Mouse (Mus musculus) stomach, embryonic 15.5 days (tissue): ENCODE measurements around the gene 1700011L22Rik. TPM values are rescaled to one million over a fixed set of nuclear protein-coding genes. Genes with fewer than 3 reads are reported as not detected.
A peak's percentile ranks its signal among the peaks of the same experiment; 100 is the strongest.

Source experiments
- ATAC-seq: fragments of 200-750 bp; cut with Nextera tagmentation; 2 replicates; pipeline ENCODE4 v1.8.0; 2017; ENCODE audit warnings: low read depth, moderate number of reproducible peaks, moderate TSS enrichment; ENCODE audit not compliant: insufficient read depth, low FRiP score
- H3K27ac ChIP-seq: fragments of 300-500 bp; sonication (generic); 2 replicates; pipeline ENCODE4 v1.5.1; 2015; ENCODE audit warnings: mild to moderate bottlenecking, inconsistent platforms
- H3K27me3 ChIP-seq: fragments of 300-500 bp; sonication (generic); replicated peaks from 2 replicates; pipeline ENCODE4 v1.6.1; 2015; ENCODE audit warnings: inconsistent platforms
- H3K36me3 ChIP-seq: fragments of 300-500 bp; sonication (generic); 2 replicates; pipeline ENCODE4 v1.6.1; 2015; ENCODE audit warnings: inconsistent platforms
- H3K4me1 ChIP-seq: fragments of 300-500 bp; sonication (generic); 2 replicates; pipeline ENCODE4 v1.6.1; 2015; ENCODE audit warnings: inconsistent platforms
- H3K4me2 ChIP-seq: fragments of 300-500 bp; sonication (generic); 2 replicates; pipeline ENCODE4 v1.6.1; 2015; ENCODE audit warnings: mild to moderate bottlenecking, inconsistent platforms
- H3K4me3 ChIP-seq: fragments of 300-500 bp; sonication (generic); replicated peaks from 2 replicates; pipeline ENCODE4 v1.5.1; 2015; ENCODE audit warnings: inconsistent platforms
- H3K9ac ChIP-seq: fragments of 300-500 bp; sonication (generic); 2 replicates; pipeline ENCODE4 v1.6.1; 2015; ENCODE audit warnings: inconsistent platforms
- H3K9me3 ChIP-seq: fragments of 300-500 bp; sonication (generic); 2 replicates; pipeline ENCODE4 v1.6.1; 2016; ENCODE audit warnings: inconsistent platforms
- WGBS: fragments of 180-500 bp; shearing (Covaris S2); methylation state at CpG from one replicate; pipeline ENCODE4 v1.1.7; 2015; 5-methylcytosine and 5-hydroxymethylcytosine counted together
- polyA plus RNA-seq: library from polyadenylated mRNA; unstranded; fragments of >200 nt; fragmentation: Nextera tagmentation; extraction: Ambion mirVana; gene quantifications from 2 replicates; pipeline ENCODE4 v1.2.1, GENCODE M21; 2015

The 1700011L22Rik gene
- polyA plus RNA-seq, 1 experiment from 2014 or later = not detected

DNA sequence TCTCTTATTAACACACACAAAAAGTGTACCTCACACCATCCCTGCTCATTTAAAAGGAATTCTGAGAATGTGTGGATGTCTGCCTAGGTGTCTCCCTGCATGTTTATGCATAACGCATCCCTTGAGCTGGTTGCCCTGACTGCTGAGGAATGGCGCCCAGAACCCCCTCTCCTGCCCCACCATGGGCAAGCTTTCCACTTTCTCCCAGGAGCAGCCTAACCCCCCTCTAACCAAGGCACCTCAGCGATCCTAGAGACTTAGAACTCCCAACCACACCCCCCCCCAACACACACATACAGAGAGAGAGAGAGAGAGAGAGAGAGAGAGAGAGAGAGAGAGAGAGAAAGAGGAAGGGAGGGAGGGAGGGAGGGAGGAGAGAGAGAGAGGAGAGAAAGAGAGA lies 40.2 kb downstream of the 1700011L22Rik start:
- Histone ChIP-seq H3K27ac (no peak overlapping the region), H3K4me2 (no peak overlapping the region)

GRCm38 (mm10) chr8:79206895-79207294 lies 41.5 kb downstream of the 1700011L22Rik start:
- H3K4me1 ChIP-seq = peaks cover 11% of the 10 kb centered on the region
- no peak for ATAC-seq
- H3K36me3 ChIP-seq = no peaks in the 10 kb centered on the region
- H3K27me3 ChIP-seq = no peaks in the 10 kb centered on the region
- no peak overlapping the region for H3K4me2 ChIP-seq
- H3K4me3 ChIP-seq = no peak overlapping the region
- 52% methylated on average over 4 of the region's 4 CpGs for WGBS
- H3K27ac ChIP-seq = peak overlapping the region; percentile 16; the same call in 1 of the 2 replicates
- no peak overlapping the region for H3K9ac ChIP-seq
- no peaks in the 10 kb centered on the region for H3K9me3 ChIP-seq

More for the DNA sequence above, 40.2 kb downstream of the 1700011L22Rik start:
- Histone ChIP-seq H3K4me1 (peaks cover 11% of the 10 kb centered on the region), H3K27me3 (no peaks in the 10 kb centered on the region), H3K36me3 (no peaks in the 10 kb centered on the region), H3K4me3 (no peak overlapping the region), H3K9ac (no peak overlapping the region), H3K9me3 (no peaks in the 10 kb centered on the region)
- ATAC-seq = no peak
- 50% methylated on average over 3 of the region's 3 CpGs for WGBS

DNA sequence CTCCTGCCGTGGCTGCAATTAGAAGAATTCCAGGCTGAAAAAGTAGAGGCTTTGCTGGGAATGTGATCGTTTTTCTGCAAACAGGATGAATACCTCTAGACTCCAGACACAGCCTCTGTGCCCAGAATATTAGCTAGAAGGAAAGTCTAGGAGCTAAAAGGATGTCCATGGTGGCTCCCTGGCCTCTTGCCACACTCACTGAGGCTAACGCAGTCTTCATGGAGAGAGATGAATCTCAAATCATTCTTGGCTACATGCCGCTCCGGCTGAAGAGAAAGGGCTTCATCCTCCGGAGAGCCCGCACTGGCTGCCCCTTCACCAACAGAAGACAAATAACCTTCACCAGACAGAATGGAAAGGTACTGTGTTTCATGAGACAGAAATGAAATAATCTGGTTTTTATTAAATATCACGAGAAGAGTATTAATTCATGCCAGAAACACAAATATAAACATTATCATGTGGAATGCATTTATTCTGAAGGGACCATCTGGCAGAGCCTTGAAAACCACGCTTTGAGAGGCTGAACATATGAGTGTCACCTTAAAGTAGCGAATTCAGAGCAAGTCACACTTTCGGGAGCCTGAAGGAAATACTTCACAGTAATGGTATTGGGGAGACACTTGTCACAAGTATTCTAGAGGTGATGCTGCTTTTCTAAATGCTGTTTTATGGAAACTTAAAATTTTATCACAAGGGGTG lies 46.8 kb downstream of the 1700011L22Rik start:
- no peak for ATAC-seq
- H3K9ac ChIP-seq = no peak overlapping the region
- WGBS = 59% methylated on average over 11 of the region's 11 CpGs

GRCm38 (mm10) chr8:79198675-79199074 lies 49.7 kb downstream of the 1700011L22Rik start:
- Histone ChIP-seq H3K27me3 (no peaks in the 10 kb centered on the region), H3K4me2 (no peak overlapping the region), H3K4me3 (no peak overlapping the region), H3K27ac (no peak overlapping the region), H3K36me3 (no peaks in the 10 kb centered on the region), H3K9ac (no peak overlapping the region), H3K4me1 (no peaks in the 10 kb centered on the region), H3K9me3 (no peaks in the 10 kb centered on the region)
- ATAC-seq = no peak
- 73% methylated on average over 3 of the region's 3 CpGs for WGBS

More for the DNA sequence above, 46.8 kb downstream of the 1700011L22Rik start:
- no peaks in the 10 kb centered on the region for H3K36me3 ChIP-seq
- H3K4me2 ChIP-seq = no peak overlapping the region
- H3K9me3 ChIP-seq = no peaks in the 10 kb centered on the region
- no peaks in the 10 kb centered on the region for H3K27me3 ChIP-seq
- H3K4me3 ChIP-seq = no peak overlapping the region
- no peaks in the 10 kb centered on the region for H3K4me1 ChIP-seq
- no peak overlapping the region; the same call in 1 of the 2 replicates for H3K27ac ChIP-seq

DNA sequence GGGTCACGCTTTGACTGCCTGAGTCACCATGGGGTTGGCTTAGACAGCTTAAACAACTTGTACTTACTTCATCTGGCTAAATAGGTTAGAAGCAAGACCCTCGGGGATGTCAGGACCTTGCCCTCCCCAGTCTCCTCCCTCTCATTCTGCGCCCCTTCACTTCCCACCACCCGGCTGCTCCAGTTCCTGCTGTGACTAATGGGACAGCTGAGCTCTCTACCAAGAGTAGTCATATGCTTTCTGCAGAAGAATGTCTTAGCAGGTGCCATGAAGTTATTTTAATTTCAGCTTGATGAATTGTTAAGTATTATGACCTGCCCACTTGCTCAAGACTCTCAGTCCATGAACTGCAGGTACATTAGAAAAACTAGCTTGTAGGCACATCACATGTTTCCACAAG lies 51.9 kb downstream of the 1700011L22Rik start:
- no peak overlapping the region for H3K4me2 ChIP-seq
- H3K36me3 ChIP-seq = no peaks in the 10 kb centered on the region
- H3K4me3 ChIP-seq = no peak overlapping the region
- H3K4me1 ChIP-seq = no peaks in the 10 kb centered on the region
- ATAC-seq = no peak
- no peak overlapping the region for H3K9ac ChIP-seq
- 73% methylated on average over 4 of the region's 4 CpGs for WGBS
- H3K9me3 ChIP-seq = no peaks in the 10 kb centered on the region
- no peak overlapping the region for H3K27ac ChIP-seq
- no peaks in the 10 kb centered on the region for H3K27me3 ChIP-seq

GRCm38 (mm10) chr8:79190071-79190470 lies 58.3 kb downstream of the 1700011L22Rik start:
- H3K4me1 ChIP-seq = no peaks in the 10 kb centered on the region
- WGBS = 90% methylated on average over 10 of the region's 10 CpGs
- H3K27ac ChIP-seq = no peak overlapping the region
- H3K4me2 ChIP-seq = no peak overlapping the region
- no peak overlapping the region for H3K9ac ChIP-seq
- H3K36me3 ChIP-seq = peaks cover 18% of the 10 kb centered on the region
- no peak overlapping the region for H3K4me3 ChIP-seq
- no peaks in the 10 kb centered on the region for H3K9me3 ChIP-seq
- no peak for ATAC-seq
- H3K27me3 ChIP-seq = no peaks in the 10 kb centered on the region

DNA sequence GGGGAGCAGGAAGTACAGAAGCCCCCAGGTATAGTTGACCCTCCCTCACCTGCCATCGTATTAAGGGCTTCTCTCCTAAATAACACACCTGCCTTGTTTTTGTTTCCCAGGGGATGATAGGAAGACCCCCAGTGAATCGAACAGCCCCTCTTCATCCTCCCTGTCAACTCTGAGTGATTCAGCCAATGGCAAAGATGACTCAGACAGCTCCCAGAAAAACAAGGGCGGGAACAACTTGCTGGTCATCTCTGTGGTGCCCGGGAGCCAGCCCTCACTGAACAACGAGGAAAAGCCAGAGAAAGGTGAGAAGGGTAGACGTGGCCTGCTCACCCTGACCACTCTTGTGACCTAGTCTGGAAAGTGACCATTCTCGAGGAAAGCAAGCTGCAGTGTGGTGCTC lies 62.9 kb downstream of the 1700011L22Rik start:
- Histone ChIP-seq H3K4me2 (no peak overlapping the region), H3K9me3 (no peaks in the 10 kb centered on the region), H3K4me1 (no peaks in the 10 kb centered on the region), H3K27me3 (no peaks in the 10 kb centered on the region), H3K9ac (no peak overlapping the region), H3K36me3 (peaks cover 24% of the 10 kb centered on the region), H3K4me3 (no peak overlapping the region), H3K27ac (no peak overlapping the region)
- 75% methylated on average over 7 of the region's 7 CpGs for WGBS
- ATAC-seq = no peak

DNA sequence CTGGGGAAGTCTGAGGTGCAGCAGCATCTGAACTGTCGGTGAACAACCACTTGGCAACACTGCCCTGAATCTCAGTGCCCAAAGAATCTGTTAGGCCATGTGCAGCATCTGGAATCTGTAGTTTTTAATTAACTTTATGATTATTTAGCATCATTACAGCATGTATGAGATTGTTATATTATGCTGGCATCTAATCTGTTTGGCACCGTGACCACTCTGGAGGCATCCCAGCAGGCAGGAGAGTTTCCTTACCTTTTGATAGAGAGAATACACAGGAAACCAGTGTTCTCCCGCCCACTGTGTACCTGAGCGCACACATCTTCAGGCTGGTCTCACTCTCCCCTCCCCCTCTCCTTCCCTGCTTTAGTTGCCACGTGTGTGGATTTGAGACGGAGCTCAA lies 68.7 kb downstream of the 1700011L22Rik start:
- no peak for ATAC-seq
- Histone ChIP-seq H3K27ac (no peak overlapping the region), H3K27me3 (no peaks in the 10 kb centered on the region), H3K9me3 (no peaks in the 10 kb centered on the region), H3K9ac (no peak overlapping the region), H3K36me3 (peaks cover 16% of the 10 kb centered on the region), H3K4me1 (no peaks in the 10 kb centered on the region), H3K4me3 (no peak overlapping the region), H3K4me2 (no peak overlapping the region)
- whole genome bisulfite sequencing = 91% methylated on average over 6 of the region's 6 CpGs

DNA sequence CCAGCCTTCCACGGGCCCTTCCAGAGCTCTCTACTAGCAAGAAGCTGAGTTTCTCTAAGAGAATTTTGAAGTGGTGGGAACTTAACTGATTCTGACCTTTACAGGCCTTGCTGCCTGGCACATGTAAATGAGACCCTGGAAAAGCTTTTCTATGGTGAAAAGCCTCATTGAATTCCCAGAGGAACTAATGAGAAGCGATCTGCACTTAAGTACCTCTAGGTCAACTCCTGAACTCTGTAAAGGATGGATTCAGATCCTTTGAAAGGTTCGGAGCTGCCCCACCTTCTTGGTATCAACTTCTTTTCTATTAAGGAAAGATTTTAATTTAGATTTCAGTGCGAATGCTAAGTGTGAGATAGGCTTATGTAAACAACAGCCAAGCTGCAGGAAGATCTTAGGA lies 72.4 kb downstream of the 1700011L22Rik start:
- Histone ChIP-seq H3K4me1 (no peaks in the 10 kb centered on the region), H3K27ac (no peak overlapping the region), H3K9me3 (no peaks in the 10 kb centered on the region), H3K4me3 (no peak overlapping the region), H3K9ac (no peak overlapping the region), H3K4me2 (no peak overlapping the region), H3K36me3 (peaks cover 6% of the 10 kb centered on the region; the same call in 1 of the 2 replicates), H3K27me3 (no peaks in the 10 kb centered on the region)
- ATAC-seq = no peak
- 56% methylated on average over 4 of the region's 4 CpGs for WGBS

- Histone ChIP-seq H3K4me3 (no peak overlapping the region), H3K36me3 (no peaks in the 10 kb centered on the region), H3K9me3 (no peaks in the 10 kb centered on the region), H3K9ac (no peak overlapping the region), H3K4me1 (no peaks in the 10 kb centered on the region), H3K27ac (no peak overlapping the region), H3K4me2 (no peak overlapping the region), H3K27me3 (no peaks in the 10 kb centered on the region)
- no peak for ATAC-seq
- 64% methylated on average over 4 of the region's 4 CpGs for WGBS
Measured at GRCm38 (mm10) chr8:79173606-79174005, 74.8 kb downstream of the 1700011L22Rik start.

DNA sequence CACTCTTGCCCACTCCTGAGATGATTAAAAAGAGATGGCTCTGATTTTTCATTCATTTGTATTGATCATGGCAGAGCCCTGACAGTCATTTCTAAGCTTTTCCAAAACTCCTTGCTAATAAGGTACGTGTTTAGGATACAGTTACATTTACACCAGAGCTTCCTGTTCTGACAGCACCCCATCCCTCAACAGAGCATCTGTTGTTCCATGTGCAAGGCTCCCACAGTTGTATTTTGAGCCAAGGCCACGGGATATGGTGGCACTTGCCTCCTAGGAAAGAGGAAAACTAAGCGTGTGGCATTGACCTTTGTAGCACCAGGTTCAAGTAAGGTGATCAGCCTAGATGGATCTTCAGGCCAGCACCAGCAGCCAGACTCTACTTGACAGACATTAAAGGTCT lies 83.1 kb downstream of the 1700011L22Rik start:
- H3K9me3 ChIP-seq = no peaks in the 10 kb centered on the region
- no peak overlapping the region for H3K27ac ChIP-seq
- peaks cover 5% of the 10 kb centered on the region; the same call in 1 of the 2 replicates for H3K4me1 ChIP-seq
- H3K9ac ChIP-seq = no peak overlapping the region
- no peak overlapping the region for H3K4me3 ChIP-seq
- ATAC-seq = no peak
- no peaks in the 10 kb centered on the region for H3K27me3 ChIP-seq
- no peak overlapping the region for H3K4me2 ChIP-seq
- no peaks in the 10 kb centered on the region for H3K36me3 ChIP-seq
- WGBS = 75% methylated on average over 3 of the region's 3 CpGs

GRCm38 (mm10) chr8:79164336-79164735 lies 84.0 kb downstream of the 1700011L22Rik start:
- Histone ChIP-seq H3K36me3 (no peaks in the 10 kb centered on the region), H3K4me2 (no peak overlapping the region), H3K9ac (no peak overlapping the region), H3K4me3 (no peak overlapping the region), H3K4me1 (peaks cover 10% of the 10 kb centered on the region; the same call in 1 of the 2 replicates), H3K9me3 (no peaks in the 10 kb centered on the region), H3K27ac (no peak overlapping the region), H3K27me3 (no peaks in the 10 kb centered on the region)
- 45% methylated on average over 1 of the region's 1 CpGs for WGBS
- ATAC-seq = no peak
